Mouse (Mus musculus) stomach, postnatal 0 days (tissue): ENCODE results near the gene Zglp1.

Experiments
- CTCF ChIP-seq: IDR thresholded peaks from 2 replicates; pipeline ENCODE4 v1.5.1; 2016; ENCODE audit warnings: antibody characterized with exemption, low read depth, mild to moderate bottlenecking, moderate library complexity
- EP300 ChIP-seq: optimal IDR thresholded peaks from 2 replicates; pipeline ENCODE3; 2016; ENCODE audit warnings: antibody characterized with exemption

DNA sequence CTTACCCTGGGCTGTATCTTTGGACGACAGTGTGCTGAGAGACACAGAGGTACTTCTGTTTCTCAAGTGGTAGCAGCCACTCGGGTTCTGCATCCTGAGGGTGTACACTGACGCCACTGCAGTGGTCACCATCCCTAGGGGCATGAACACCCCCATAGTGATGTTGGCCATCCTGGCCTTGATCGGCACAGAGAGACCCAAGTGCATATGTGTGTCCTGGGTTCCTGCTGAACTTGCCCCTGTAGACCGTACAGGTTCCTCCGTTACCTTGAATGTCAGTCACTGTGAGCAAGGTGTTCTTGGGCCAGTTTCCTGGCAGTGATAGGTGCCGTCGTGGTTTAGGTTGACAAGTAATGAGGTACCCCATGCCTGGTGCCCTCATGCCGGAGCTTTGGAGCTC is 26.5 kb upstream of the Zglp1 start:
- TF ChIP-seq CTCF (no peak), EP300 (no peak)
